Mouse (Mus musculus) testis, adult 2 months (tissue): Measurements from ENCODE around the gene Atp13a2. TPM values are rescaled to one million over a fixed set of nuclear protein-coding genes. Genes with fewer than 3 reads are reported as not detected.

Experiments
- H3K27ac ChIP-seq: fragments of 200-500 bp; 2 replicates; pipeline ENCODE4 v1.5.1; 2012; ENCODE audit warnings: low read depth, low read length; ENCODE audit not compliant: control insufficient read depth, insufficient read depth
- H3K27me3 ChIP-seq: fragments of 200-500 bp; 2 replicates; pipeline ENCODE4 v1.6.1; 2012; ENCODE audit warnings: mild to moderate bottlenecking, low read length, moderate library complexity; ENCODE audit not compliant: control insufficient read depth, insufficient read depth
- H3K36me3 ChIP-seq: fragments of 200-500 bp; 2 replicates; pipeline ENCODE4 v1.6.1; 2012; ENCODE audit warnings: mild to moderate bottlenecking, low read length; ENCODE audit not compliant: control insufficient read depth, insufficient read depth
- H3K4me1 ChIP-seq: fragments of 200-500 bp; 2 replicates; pipeline ENCODE4 v1.6.1; 2012; ENCODE audit warnings: low read length; ENCODE audit not compliant: control insufficient read depth, insufficient read depth
- H3K4me3 ChIP-seq: fragments of 200-500 bp; 2 replicates; pipeline ENCODE4 v1.5.1; 2012; ENCODE audit warnings: low read depth, mild to moderate bottlenecking, low read length, moderate library complexity, mixed read lengths; ENCODE audit not compliant: control insufficient read depth
- CTCF ChIP-seq: fragments of 200-500 bp; IDR thresholded peaks from 2 replicates; pipeline ENCODE4 v1.5.1; 2012; ENCODE audit warnings: low read depth, mild to moderate bottlenecking, inconsistent platforms, low read length, moderate library complexity; ENCODE audit not compliant: control insufficient read depth, insufficient read depth, insufficient replicate concordance
- POLR2A ChIP-seq: fragments of 200-500 bp; IDR thresholded peaks from 2 replicates; pipeline ENCODE4 v1.6.1; 2012; ENCODE audit warnings: low read depth, mild to moderate bottlenecking, inconsistent platforms, low read length, moderate library complexity; ENCODE audit not compliant: control insufficient read depth
- polyA plus RNA-seq: library from polyadenylated mRNA; depleted of rRNA; stranded (reverse); fragments of >200 nt; gene quantifications from 2 replicates; pipeline ENCODE4 v1.2.3, GENCODE M21; 2012

Atp13a2 gene
- polyA plus RNA-seq, 1 experiment, result 41.6 TPM

- Histone ChIP-seq H3K27ac (no peak overlapping the region), H3K27me3 (no peaks in the 10 kb centered on the region), H3K36me3 (no peaks in the 10 kb centered on the region), H3K4me1 (peaks cover 17% of the 10 kb centered on the region), H3K4me3 (peak overlapping the region; percentile 23)
- no peak for TF ChIP-seq POLR2A
- TF ChIP-seq CTCF, result peak; percentile 98
These were observed 28.9 kb upstream of the Atp13a2 start for GRCm38 (mm10) chr4:140957725-140958124.

DNA sequence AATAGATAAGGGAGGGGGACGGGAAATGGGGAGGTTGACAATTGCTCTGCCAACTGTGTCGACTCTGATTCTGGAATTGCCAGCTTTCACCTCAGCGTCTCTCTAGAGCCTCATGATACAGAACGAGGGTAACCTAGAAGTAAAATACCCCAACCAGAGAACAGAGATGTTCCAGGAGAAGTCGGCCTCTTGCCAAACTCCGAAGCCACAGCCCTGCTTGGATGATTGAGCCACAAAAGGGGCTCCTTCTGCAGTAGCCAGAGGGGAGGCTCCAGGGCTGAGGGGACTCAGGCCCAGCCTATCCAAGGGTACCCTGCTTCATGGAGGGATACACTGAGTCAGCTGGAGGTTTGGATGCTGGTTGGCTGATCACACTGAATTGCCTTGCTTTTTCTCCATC lies 28.4 kb upstream of the Atp13a2 start:
- Histone ChIP-seq H3K4me1 (peaks cover 17% of the 10 kb centered on the region), H3K36me3 (no peaks in the 10 kb centered on the region), H3K4me3 (no peak overlapping the region), H3K27me3 (no peaks in the 10 kb centered on the region), H3K27ac (no peak overlapping the region)
- TF ChIP-seq CTCF (no peak), POLR2A (no peak)

DNA sequence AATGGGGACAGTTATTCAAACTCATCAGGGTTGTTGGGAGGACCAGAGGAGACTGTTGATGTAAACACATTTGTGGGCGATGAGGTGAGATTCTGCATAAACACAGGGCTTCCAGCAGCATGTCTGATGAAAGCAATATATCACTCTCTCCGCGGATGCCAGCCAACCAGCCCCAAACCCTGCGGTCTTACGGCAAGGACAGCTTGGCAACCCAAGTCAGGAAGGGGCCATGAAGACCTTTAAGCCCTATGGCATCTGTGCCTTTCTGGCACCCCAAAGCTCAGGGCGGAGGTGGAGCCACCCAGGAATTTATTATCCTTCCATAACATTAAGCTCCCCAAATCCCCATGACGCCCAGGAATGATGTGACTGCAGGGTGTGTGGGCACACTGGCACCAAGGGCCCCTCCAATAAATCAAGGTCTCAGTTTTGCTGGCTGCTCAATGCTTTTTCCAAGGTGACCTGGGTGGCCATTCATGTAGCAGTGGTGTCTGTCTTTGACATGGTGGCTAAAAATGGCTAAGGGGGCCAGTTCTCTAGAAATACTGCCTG lies 27.5 kb upstream of the Atp13a2 start:
- no peak for TF ChIP-seq POLR2A
- no peak for TF ChIP-seq CTCF
- H3K4me3 ChIP-seq, result no peak overlapping the region
- no peak overlapping the region for H3K27ac ChIP-seq
- no peaks in the 10 kb centered on the region for H3K36me3 ChIP-seq
- H3K27me3 ChIP-seq, result no peaks in the 10 kb centered on the region
- H3K4me1 ChIP-seq, result peaks cover 17% of the 10 kb centered on the region

DNA sequence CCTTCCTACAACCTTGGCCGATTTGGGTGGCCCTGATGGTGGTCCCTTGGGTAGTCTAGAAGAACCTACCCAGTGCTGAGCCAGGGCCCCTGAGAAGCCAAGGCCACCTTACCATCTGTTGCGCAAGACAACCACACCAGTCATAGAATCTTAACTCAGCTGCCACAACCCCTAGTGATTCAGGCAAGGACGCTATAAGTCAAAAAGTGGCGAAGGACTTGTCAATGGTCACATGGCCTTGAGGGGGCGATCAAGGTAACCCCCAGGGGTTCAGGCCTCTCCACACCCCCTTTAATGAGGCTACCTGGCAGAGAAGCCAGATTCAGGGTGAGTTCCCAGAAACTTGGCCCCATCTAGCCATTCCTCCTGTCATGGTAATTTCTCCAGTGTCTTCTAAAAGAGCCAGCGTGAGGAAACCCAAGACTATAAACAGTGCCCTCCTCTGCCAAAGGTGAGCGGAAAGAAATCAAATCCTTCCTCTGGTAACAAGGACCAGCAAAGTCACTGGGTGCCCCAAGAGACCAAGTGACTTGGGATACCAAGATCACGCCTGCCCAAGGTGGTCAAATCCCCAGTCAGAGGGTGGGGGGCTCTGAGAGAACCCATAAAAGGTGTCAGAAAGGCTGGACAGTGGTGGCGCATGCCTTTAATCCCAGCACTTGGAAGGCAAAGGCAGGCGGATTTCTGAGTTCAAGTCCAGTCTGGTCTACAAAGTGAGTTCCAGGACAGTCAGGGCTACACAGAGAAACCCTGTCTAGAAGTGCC lies 26.8 kb upstream of the Atp13a2 start:
- peaks cover 17% of the 10 kb centered on the region for H3K4me1 ChIP-seq
- TF ChIP-seq CTCF (no peak), POLR2A (no peak)
- H3K4me3 ChIP-seq, result no peak overlapping the region
- H3K36me3 ChIP-seq, result no peaks in the 10 kb centered on the region
- H3K27me3 ChIP-seq, result no peaks in the 10 kb centered on the region
- no peak overlapping the region for H3K27ac ChIP-seq

DNA sequence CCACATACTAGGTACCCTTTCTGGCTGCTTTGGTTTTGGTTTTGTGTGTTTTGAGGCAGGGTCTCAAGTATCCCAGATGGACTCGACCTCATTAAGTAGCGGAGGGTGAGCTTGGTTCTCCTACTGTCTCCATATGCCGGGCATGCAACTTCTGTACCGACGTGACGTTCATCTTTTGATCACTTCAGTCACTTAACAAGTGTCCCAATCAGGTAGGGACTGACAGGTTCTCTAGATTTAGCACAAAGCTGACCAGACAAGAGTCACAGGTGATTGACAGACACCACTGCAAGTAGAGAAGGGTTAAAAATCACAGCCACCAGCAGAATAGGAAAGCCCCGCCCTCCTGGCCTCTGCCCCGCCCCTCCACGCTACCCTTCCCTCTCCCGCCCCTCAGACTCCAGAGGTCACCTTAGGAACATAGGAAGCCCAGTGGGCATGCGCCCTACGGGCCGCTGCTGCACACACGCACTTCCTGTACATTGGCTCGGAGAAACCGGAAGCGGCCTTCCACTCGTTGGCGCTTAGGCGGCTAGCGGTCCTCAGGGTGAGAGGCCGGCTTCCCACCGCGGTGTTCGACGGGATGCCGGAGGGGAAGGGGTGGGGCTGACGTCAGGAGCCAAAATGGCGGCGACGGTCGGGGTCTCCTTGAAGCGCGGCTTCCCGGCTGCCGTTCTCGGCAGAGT lies 25.7 kb upstream of the Atp13a2 start, which contains the start of gene Sdhb:
Sdhb (plus strand) TSS at position 423 of the 686 bp plus-strand sequence.
- no peaks in the 10 kb centered on the region for H3K27me3 ChIP-seq
- peak within 1 kb of the TSS; percentile 86 for H3K27ac ChIP-seq
- peak within 1 kb of the TSS; percentile 94 for H3K4me3 ChIP-seq
- H3K36me3 ChIP-seq, result no peaks in the 10 kb centered on the region
- H3K4me1 ChIP-seq, result peaks cover 17% of the 10 kb centered on the region
- TF ChIP-seq CTCF (no peak), POLR2A (peak; percentile 77)

DNA sequence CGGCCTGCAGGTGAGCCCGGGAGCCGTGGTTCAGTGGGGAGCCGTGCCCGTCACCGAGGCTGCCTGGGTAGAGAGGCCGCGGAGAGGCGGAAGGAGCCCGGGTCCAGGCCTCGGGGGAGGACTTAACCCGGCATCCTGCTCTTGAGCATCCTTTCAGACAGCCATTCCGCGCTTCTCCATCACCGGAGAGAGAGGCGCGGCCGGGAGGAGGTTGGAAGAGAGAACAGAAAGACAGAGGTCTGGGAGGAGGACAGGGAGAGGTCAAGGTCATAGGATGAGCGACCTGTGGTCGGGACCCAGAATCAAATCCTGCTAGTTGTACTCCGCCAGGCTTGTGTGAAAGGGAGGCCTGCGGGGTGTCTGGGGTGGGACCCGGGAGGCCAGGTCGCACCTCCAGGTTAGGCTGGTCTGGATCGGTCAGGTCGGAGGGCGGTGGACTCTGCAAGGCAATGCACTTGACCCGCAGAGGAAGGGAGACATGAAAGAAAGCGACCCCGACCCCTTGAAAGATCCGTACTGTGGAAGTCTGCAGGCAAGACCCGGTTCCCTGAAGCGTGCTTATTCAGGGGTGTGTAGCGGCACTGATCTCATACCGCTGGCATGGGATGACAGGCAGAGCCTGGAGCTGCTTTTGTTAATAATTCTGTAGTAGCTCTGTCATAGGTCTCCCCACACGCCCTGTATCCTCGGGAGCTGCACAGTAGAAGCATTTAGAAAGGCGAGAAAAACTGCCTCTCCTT lies 25.0 kb upstream of the Atp13a2 start:
- Histone ChIP-seq H3K36me3 (no peaks in the 10 kb centered on the region), H3K27ac (peak overlapping the region; percentile 86), H3K4me1 (peaks cover 17% of the 10 kb centered on the region), H3K27me3 (no peaks in the 10 kb centered on the region), H3K4me3 (peak overlapping the region; percentile 94)
- TF ChIP-seq CTCF (no peak), POLR2A (no peak)

DNA sequence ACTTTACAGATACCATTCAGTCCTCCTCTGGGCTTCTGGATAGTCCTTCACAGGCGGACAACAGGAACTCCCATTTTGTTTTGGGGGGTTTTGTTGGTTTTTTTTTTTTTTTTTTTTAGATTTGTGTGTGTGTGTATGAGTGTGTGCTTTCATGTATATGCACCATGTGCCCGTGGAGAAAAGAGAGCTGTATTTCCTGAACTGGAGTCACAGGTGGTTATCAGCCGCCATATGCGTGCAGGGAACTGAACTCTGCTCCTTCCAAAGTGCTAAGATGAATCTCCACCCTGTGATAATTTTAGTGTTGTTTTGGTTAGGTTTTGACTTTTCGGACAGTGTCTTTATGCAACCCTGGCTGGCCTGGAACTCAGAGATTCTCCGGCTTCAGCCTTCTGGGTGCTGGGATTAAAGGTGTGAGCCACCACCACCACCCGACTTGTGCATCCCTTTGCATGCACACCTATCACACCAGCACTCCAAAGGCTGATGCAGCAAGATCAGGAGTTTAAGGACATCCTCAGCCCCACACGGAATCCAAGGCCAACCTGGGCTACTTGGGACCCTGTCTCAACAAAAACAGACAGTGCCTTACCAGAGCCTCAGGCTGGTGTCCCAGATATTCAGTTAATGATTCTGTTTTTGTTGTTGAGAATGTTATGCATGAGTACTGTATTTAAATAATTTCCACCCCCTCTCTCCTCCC lies 24.3 kb upstream of the Atp13a2 start:
- H3K4me1 ChIP-seq, result peaks cover 15% of the 10 kb centered on the region
- no peak for TF ChIP-seq POLR2A
- TF ChIP-seq CTCF, result no peak
- H3K27me3 ChIP-seq, result no peaks in the 10 kb centered on the region
- H3K36me3 ChIP-seq, result no peaks in the 10 kb centered on the region
- no peak overlapping the region for H3K27ac ChIP-seq
- peak overlapping the region; percentile 94 for H3K4me3 ChIP-seq
